Mouse (Mus musculus) midbrain, postnatal 0 days (tissue): Measurements from ENCODE around the gene Hmmr. TPM values are rescaled to one million over a fixed set of nuclear protein-coding genes. Genes with fewer than 3 reads are reported as not detected.
A peak's percentile ranks its signal among the peaks of the same experiment; 100 is the strongest.

Experiments
- ATAC-seq: fragments of 200-750 bp; cut with Nextera tagmentation; 2 replicates; pipeline ENCODE4 v1.8.0; 2017; ENCODE audit warnings: moderate number of reproducible peaks, mild to moderate bottlenecking, moderate TSS enrichment, moderate library complexity; ENCODE audit not compliant: low FRiP score
- DNase-seq: peaks from one replicate; pipeline ENCODE4 v3.0.0-alpha.2; 2015; ENCODE audit warnings: low spot score
- H3K27ac ChIP-seq: fragments of 300-500 bp; sonication (generic); 2 replicates; pipeline ENCODE4 v1.5.1; 2014; ENCODE audit warnings: low read depth, mild to moderate bottlenecking, low read length, mixed read lengths
- H3K27me3 ChIP-seq: fragments of 300-500 bp; sonication (generic); 2 replicates; pipeline ENCODE4 v1.6.1; 2014; ENCODE audit warnings: low read length, control low read depth, mixed read lengths; ENCODE audit not compliant: insufficient read depth
- H3K36me3 ChIP-seq: fragments of 300-500 bp; sonication (generic); 2 replicates; pipeline ENCODE4 v1.6.1; 2014; ENCODE audit warnings: low read length, control low read depth, mixed read lengths; ENCODE audit not compliant: insufficient read depth
- H3K4me1 ChIP-seq: fragments of 300-500 bp; sonication (generic); 2 replicates; pipeline ENCODE4 v1.6.1; 2014; ENCODE audit warnings: mild to moderate bottlenecking, control low read depth, antibody characterized with exemption, low read length, mixed read lengths; ENCODE audit not compliant: insufficient read depth
- H3K4me2 ChIP-seq: fragments of 300-500 bp; sonication (generic); 2 replicates; pipeline ENCODE4 v1.6.1; 2014; ENCODE audit warnings: low read depth, mild to moderate bottlenecking, low read length, mixed read lengths; ENCODE audit not compliant: poor library complexity, severe bottlenecking
- H3K4me3 ChIP-seq: fragments of 300-500 bp; sonication (generic); 2 replicates; pipeline ENCODE4 v1.5.1; 2014; ENCODE audit warnings: low read depth, mild to moderate bottlenecking, low read length, moderate library complexity
- H3K9ac ChIP-seq: fragments of 300-500 bp; sonication (generic); replicated peaks from 2 replicates; pipeline ENCODE4 v1.6.1; 2014; ENCODE audit warnings: mild to moderate bottlenecking, low read length, moderate library complexity, mixed read lengths; ENCODE audit not compliant: poor library complexity, severe bottlenecking
- H3K9me3 ChIP-seq: fragments of 300-500 bp; sonication (generic); 2 replicates; pipeline ENCODE4 v1.6.1; 2016; ENCODE audit warnings: low read length, control low read depth
- CTCF ChIP-seq: IDR thresholded peaks from 2 replicates; pipeline ENCODE4 v1.5.1; 2016; ENCODE audit warnings: antibody characterized with exemption, mild to moderate bottlenecking
- WGBS: fragments of 180-500 bp; shearing (Covaris S2); extraction: QIAGEN DNeasy Blood & Tissue Kit; methylation state at CpG from one replicate; pipeline ENCODE4 v1.1.7; 2014; 5-methylcytosine and 5-hydroxymethylcytosine counted together
- polyA plus RNA-seq: library from polyadenylated mRNA; unstranded; fragments of >200 nt; fragmentation: Nextera tagmentation; extraction: Ambion mirVana; gene quantifications from 2 replicates; pipeline ENCODE4 v1.2.1, GENCODE M21; 2015
- total RNA-seq: library from RNA; depleted of rRNA; stranded (reverse); fragments of >200 nt; gene quantifications from 2 replicates; pipeline ENCODE4 v1.2.3, GENCODE M21; 2014; rRNA removed

The Hmmr gene
- total and polyA plus RNA-seq, 2 experiments from 2014 or later, result 1.9 to 2.5 TPM

DNA sequence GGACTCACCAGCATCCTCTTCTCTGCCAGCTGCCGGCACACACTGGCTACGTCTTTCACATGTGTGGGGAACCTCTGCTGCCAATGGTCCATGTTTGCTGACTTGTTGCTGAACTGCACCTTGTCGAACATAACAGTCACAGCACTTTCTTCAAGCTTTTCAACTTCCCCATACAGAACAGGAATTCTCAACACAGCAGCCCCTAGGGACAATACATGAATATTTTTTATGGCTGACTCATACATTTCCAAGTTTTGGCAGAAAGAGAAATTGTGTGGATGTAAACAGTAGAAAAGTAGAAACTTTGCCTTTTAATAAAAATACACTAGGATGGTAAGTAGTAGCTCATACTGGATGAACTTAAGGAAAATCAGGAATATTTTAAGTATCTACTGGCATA, 50.8 kb downstream of the Hmmr start:
- no peak for TF ChIP-seq CTCF
- WGBS, result 88% methylated on average over 3 of the region's 3 CpGs
- Histone ChIP-seq H3K36me3 (peaks cover 45% of the 10 kb centered on the region), H3K4me3 (no peak overlapping the region), H3K27ac (no peak overlapping the region), H3K9ac (no peak overlapping the region), H3K4me1 (no peaks in the 10 kb centered on the region), H3K9me3 (no peaks in the 10 kb centered on the region), H3K27me3 (no peaks in the 10 kb centered on the region), H3K4me2 (no peak overlapping the region)
- DNase-seq (no peak), ATAC-seq (no peak)

DNA sequence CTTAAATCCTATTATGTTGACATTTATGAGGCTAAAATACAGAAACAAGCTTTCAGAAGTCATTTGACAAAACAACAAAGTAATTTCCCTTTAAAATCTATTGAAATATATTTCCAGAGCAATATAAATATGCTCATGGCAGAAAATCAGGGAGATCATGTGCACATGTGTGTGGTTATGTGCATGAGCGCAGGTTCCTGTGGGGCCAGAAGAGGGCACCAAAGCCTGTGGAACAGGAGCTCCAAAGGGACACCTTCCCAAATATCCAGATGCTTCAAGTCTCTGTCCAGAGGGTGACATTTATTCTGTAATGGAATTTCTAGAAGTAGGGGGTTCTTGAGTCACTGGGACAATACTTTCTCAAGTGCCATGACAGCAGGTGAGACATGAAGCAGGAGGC, 56.1 kb downstream of the Hmmr start:
- 100% methylated on average over 1 of the region's 1 CpGs for WGBS
- ATAC-seq (no peak), DNase-seq (no peak)
- Histone ChIP-seq H3K4me3 (no peak overlapping the region), H3K4me1 (no peaks in the 10 kb centered on the region), H3K4me2 (no peak overlapping the region), H3K36me3 (peaks cover 24% of the 10 kb centered on the region), H3K9ac (no peak overlapping the region), H3K27ac (no peak overlapping the region), H3K27me3 (no peaks in the 10 kb centered on the region), H3K9me3 (no peaks in the 10 kb centered on the region)
- TF ChIP-seq CTCF, result peak; percentile 21; the same call in 1 of the 2 replicates

DNA sequence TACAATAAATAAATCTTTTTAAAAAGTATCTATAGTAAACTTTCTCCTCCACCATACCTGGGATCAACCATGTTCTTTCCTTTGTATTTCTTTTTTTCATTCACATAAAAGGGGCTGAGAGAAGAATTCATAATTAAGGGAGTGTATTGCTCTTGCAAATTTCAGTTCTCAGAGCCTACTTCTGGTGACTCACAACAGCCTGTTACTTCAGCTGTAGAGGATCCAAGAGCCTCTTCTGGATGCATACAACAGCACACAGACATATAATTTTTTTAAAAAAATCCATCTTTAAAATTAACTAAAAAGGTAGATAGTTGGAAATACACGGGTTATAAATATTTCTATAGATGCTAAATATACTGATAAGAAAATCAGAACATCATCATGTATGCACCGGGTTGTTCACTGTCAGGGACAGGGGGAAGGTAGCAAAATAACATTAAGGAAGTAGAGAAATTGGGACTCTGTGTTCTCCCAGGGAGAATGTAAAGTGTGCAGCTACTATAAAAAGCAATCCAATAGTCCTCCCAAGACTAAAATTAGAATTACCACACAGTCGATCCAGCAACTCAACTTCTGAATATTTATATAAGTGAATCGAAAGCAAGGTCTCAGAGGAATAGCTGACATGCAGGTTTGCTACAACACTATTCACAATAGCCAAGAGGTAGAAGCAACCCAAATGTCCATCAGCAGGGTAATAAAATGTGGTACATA, 58.0 kb downstream of the Hmmr start:
- WGBS, result 70% methylated on average over 4 of the region's 4 CpGs
- Histone ChIP-seq H3K27me3 (no peaks in the 10 kb centered on the region), H3K9ac (no peak overlapping the region), H3K4me3 (no peak overlapping the region), H3K36me3 (peaks cover 20% of the 10 kb centered on the region), H3K9me3 (no peaks in the 10 kb centered on the region), H3K27ac (no peak overlapping the region), H3K4me2 (no peak overlapping the region), H3K4me1 (no peaks in the 10 kb centered on the region)
- ATAC-seq (no peak), DNase-seq (no peak)
- no peak for TF ChIP-seq CTCF

Other genes starting within 250 kb of the Hmmr start
- gene Mat2b, start 38.2 kb downstream of the Hmmr start, total RNA-seq, result 27.0 and 41.3 TPM in 2 replicates
- gene Mat2b, start 38.2 kb downstream of the Hmmr start, polyA plus RNA-seq, result 41.5 and 41.9 TPM in 2 replicates
- 17.4 and 20.1 TPM in 2 replicates for gene Nudcd2, start 245 bp upstream of the Hmmr start, total RNA-seq
- gene Nudcd2, start 245 bp upstream of the Hmmr start, polyA plus RNA-seq, result 42.0 and 45.9 TPM in 2 replicates
- 51.8 and 56.7 TPM in 2 replicates for gene Ccng1, start 21.9 kb upstream of the Hmmr start, total RNA-seq
- 28.4 and 29.7 TPM in 2 replicates for gene Ccng1, start 21.9 kb upstream of the Hmmr start, polyA plus RNA-seq